Mouse (Mus musculus): Measurements from ENCODE around the gene Trim39.

DNA sequence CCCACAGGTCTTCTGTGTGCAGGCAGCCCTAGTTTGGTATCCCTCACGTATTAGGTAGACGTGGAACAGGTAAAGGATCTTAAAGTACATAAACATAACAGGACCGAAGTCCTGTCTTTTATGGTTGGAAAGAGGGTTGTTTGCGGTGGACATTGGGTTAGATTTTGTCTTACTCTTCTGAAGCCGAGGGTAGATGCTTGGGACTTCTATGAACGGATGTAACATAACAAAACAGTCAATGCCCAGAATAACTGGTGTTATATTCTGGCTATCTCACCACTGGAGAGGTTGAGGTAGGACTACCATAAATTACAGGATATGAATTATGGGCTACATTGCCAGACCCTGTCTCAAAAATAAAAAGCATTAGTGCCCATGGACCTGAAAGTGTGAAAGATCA is 14.1 kb downstream of the Trim39 start, which contains the start of gene Rpp21:
- no peak for TF ChIP-seq POLR2A (IDR thresholded peaks at IDR 0.05; ENCODE audit: control insufficient read depth, extremely low read depth, insufficient read depth, low read length, poor library complexity)
- TF ChIP-seq CTCF (IDR thresholded peaks at IDR 0.05; ENCODE audit: borderline replicate concordance, control insufficient read depth, extremely low read depth, insufficient read depth, low read length, poor library complexity), result no peak

Data from thymus, adult 2 months (tissue).